Mouse (Mus musculus): ENCODE data around the gene Sbf2. TPM values are rescaled to one million over a fixed set of nuclear protein-coding genes. Genes with fewer than 3 reads are reported as not detected.

The Sbf2 gene
- total and polyA plus RNA-seq, 3 experiments = 1.3 to 4.4 TPM; not detected in 1

- no peaks in the 10 kb centered on the region for H3K36me3 ChIP-seq (ENCODE audit: control insufficient read depth in 1 of 2, insufficient read depth in 2 of 2, low read length in 2 of 2)
- DNase-seq (ENCODE audit: low read depth, low spot score) = peak; percentile 70
- H3K27ac ChIP-seq (ENCODE audit: control insufficient read depth, low read depth, low read length) = no peak overlapping the region
- no peaks in the 10 kb centered on the region for H3K4me1 ChIP-seq (ENCODE audit: control insufficient read depth in 1 of 2, insufficient read depth in 2 of 2, low read length in 2 of 2)
- no peak overlapping the region for H3K9ac ChIP-seq (ENCODE audit: control insufficient read depth, low read depth, low read length, poor library complexity, severe bottlenecking)
- TF ChIP-seq RAD21 (IDR thresholded peaks at IDR 0.05; ENCODE audit: low read depth, low read length) (peak; percentile 80), MAZ (IDR thresholded peaks at IDR 0.05; ENCODE audit: low read depth, low read length) (no peak), SMC3 (IDR thresholded peaks at IDR 0.05; ENCODE audit: low read depth, low read length) (peak; percentile 84), POLR2AphosphoS5 (IDR thresholded peaks at IDR 0.05; ENCODE audit: borderline replicate concordance, low read depth, low read length) (no peak), BHLHE40 (IDR thresholded peaks at IDR 0.05; ENCODE audit: borderline replicate concordance, low read depth, low read length) (no peak), ZC3H11A (IDR thresholded peaks at IDR 0.05; ENCODE audit: low read depth, low read length) (peak; percentile 62), GATA1 (IDR thresholded peaks at IDR 0.05; ENCODE audit: low read depth, low read length) (peak; percentile 93), CTCF (IDR thresholded peaks at IDR 0.05 in 2 of 3, conservative IDR thresholded peaks at IDR 0.05 in 1 of 3; ENCODE audit: control insufficient read depth in 1 of 3, insufficient read depth in 1 of 3, low read depth in 2 of 3, low read length in 3 of 3, poor library complexity in 1 of 3, severe bottlenecking in 1 of 3) (peak; percentile 54 to 87 (median 73)), MYC (IDR thresholded peaks at IDR 0.05; ENCODE audit: low read depth, low read length) (no peak), TCF12 (IDR thresholded peaks at IDR 0.05; ENCODE audit: low read depth, low read length) (no peak)
- no peaks in the 10 kb centered on the region for H3K9me3 ChIP-seq (replicated peaks; ENCODE audit: insufficient read depth, low read length)
- H3K4me3 ChIP-seq (ENCODE audit: control insufficient read depth in 1 of 2, insufficient read depth in 1 of 2, low read depth in 2 of 2, low read length in 2 of 2) = no peak overlapping the region
- H3K79me2 ChIP-seq (ENCODE audit: control insufficient read depth, insufficient read depth, low read length, poor library complexity) = no peaks in the 10 kb centered on the region
- no peaks in the 10 kb centered on the region; a peak in 1 of 4 replicates for H3K27me3 ChIP-seq (ENCODE audit: control insufficient read depth in 1 of 2, insufficient read depth in 2 of 2, low read length in 2 of 2)
Measured at GRCm38 (mm10) chr7:110432301-110432700, 182.4 kb downstream of the Sbf2 start.

DNA sequence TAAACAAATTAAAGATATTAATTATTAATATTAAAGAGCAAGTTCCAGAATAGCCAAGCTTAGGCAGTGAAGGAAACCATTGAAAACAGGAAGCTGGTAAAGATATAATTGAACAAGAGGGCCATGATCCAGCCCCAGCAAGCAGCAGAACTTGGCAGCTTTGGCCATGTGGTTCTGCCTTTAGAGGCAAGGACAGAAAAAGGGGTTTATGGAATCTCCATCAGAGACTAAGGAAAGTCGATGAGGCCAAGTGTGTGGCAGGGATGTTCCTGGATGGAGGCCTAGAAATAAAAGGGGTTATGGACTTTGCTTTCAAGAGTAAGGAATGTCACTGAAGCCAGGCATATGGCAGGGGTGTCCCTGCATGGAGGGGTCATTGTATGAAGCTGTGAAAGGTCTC lies 198.4 kb downstream of the Sbf2 start:
- H3K36me3 ChIP-seq (ENCODE audit: control insufficient read depth in 1 of 2, insufficient read depth in 2 of 2, low read length in 2 of 2) = no peaks in the 10 kb centered on the region
- TF ChIP-seq POLR2AphosphoS2 (IDR thresholded peaks at IDR 0.05; ENCODE audit: low read length) (no peak), KAT2A (conservative IDR thresholded peaks at IDR 0.05; ENCODE audit: low read depth, low read length) (no peak), TAL1 (IDR thresholded peaks at IDR 0.05; ENCODE audit: low read length) (no peak), MAX (IDR thresholded peaks at IDR 0.05; ENCODE audit: low read length) (no peak)
- H3K4me1 ChIP-seq (ENCODE audit: control insufficient read depth in 1 of 2, insufficient read depth in 2 of 2, low read length in 2 of 2) = no peaks in the 10 kb centered on the region
- H3K9ac ChIP-seq (ENCODE audit: control insufficient read depth, low read depth, low read length, poor library complexity, severe bottlenecking) = no peak overlapping the region
- peaks cover 0 to 1% of the 10 kb centered on the region in 2 experiments; a peak in 1 of 4 replicates for H3K27me3 ChIP-seq (ENCODE audit: control insufficient read depth in 1 of 2, insufficient read depth in 2 of 2, low read length in 2 of 2)
- H3K4me3 ChIP-seq (ENCODE audit: control insufficient read depth in 1 of 2, insufficient read depth in 1 of 2, low read depth in 2 of 2, low read length in 2 of 2) = no peak overlapping the region
- no peaks in the 10 kb centered on the region for H3K79me2 ChIP-seq (ENCODE audit: control insufficient read depth, insufficient read depth, low read length, poor library complexity)
- no peaks in the 10 kb centered on the region for H3K9me3 ChIP-seq (replicated peaks; ENCODE audit: insufficient read depth, low read length)
- no peak overlapping the region for H3K27ac ChIP-seq (ENCODE audit: control insufficient read depth, low read depth, low read length)
- no peak for DNase-seq (ENCODE audit: low read depth, low spot score)

GRCm38 (mm10) chr7:110414276-110414675 lies 200.4 kb downstream of the Sbf2 start:
- TF ChIP-seq USF1 (IDR thresholded peaks at IDR 0.05; ENCODE audit: low read depth, low read length) (no peak), KAT2A (conservative IDR thresholded peaks at IDR 0.05; ENCODE audit: low read depth, low read length) (no peak), NRF1 (IDR thresholded peaks at IDR 0.05; ENCODE audit: insufficient read depth, low read depth, low read length, poor library complexity, severe bottlenecking) (no peak), ZKSCAN1 (IDR thresholded peaks at IDR 0.05; ENCODE audit: low read depth, low read length) (no peak), MAZ (IDR thresholded peaks at IDR 0.05; ENCODE audit: low read depth, low read length) (no peak)
- Histone ChIP-seq H3K4me3 (ENCODE audit: control insufficient read depth in 1 of 2, insufficient read depth in 1 of 2, low read depth in 2 of 2, low read length in 2 of 2) (no peak overlapping the region), H3K27ac (ENCODE audit: control insufficient read depth, low read depth, low read length) (no peak overlapping the region), H3K36me3 (ENCODE audit: control insufficient read depth in 1 of 2, insufficient read depth in 2 of 2, low read length in 2 of 2) (no peaks in the 10 kb centered on the region), H3K9me3 (replicated peaks; ENCODE audit: insufficient read depth, low read length) (no peaks in the 10 kb centered on the region), H3K79me2 (ENCODE audit: control insufficient read depth, insufficient read depth, low read length, poor library complexity) (no peaks in the 10 kb centered on the region), H3K27me3 (ENCODE audit: control insufficient read depth in 1 of 2, insufficient read depth in 2 of 2, low read length in 2 of 2) (peaks cover 0 to 1% of the 10 kb centered on the region in 2 experiments; a peak in 1 of 4 replicates), H3K9ac (ENCODE audit: control insufficient read depth, low read depth, low read length, poor library complexity, severe bottlenecking) (no peak overlapping the region), H3K4me1 (ENCODE audit: control insufficient read depth in 1 of 2, insufficient read depth in 2 of 2, low read length in 2 of 2) (no peaks in the 10 kb centered on the region)
- no peak for DNase-seq (ENCODE audit: low read depth, low spot score)
